In genomic region chr10:4267481-4267880, GRCm38 (mm10) we compare ENCODE assay signal across 8 mouse cellular contexts. TPM values are rescaled to one million over a fixed set of nuclear protein-coding genes. Genes with fewer than 3 reads are reported as not detected.
A peak's percentile ranks its signal among the peaks of the same experiment; 100 is the strongest.
DNase-seq lines count a peak whose midpoint lies in the region; ATAC-seq lines count a peak whose summit lies in the region.

No protein-coding gene starts in this region.

- peak overlapping the region; percentile 81 for H3K4me3 ChIP-seq in kidney, embryonic 16.5 days (ENCODE audit: low read length)
- peak overlapping the region; percentile 68 for H3K4me3 ChIP-seq in heart, embryonic 15.5 days
- H3K4me3 ChIP-seq in midbrain, embryonic 12.5 days, result peak overlapping the region; percentile 64

- H3K27ac ChIP-seq in kidney, embryonic 16.5 days (ENCODE audit: low read length), result no peak overlapping the region
- no peak overlapping the region for H3K27ac ChIP-seq in heart, embryonic 15.5 days
- no peak overlapping the region for H3K27ac ChIP-seq in midbrain, embryonic 12.5 days (replicated peaks)

- no peaks in the 10 kb centered on the region for H3K27me3 ChIP-seq in kidney, embryonic 16.5 days (ENCODE audit: insufficient read depth, low read length)
- H3K27me3 ChIP-seq in heart, embryonic 15.5 days, result no peaks in the 10 kb centered on the region
- H3K27me3 ChIP-seq in midbrain, embryonic 12.5 days, result peaks cover 9% of the 10 kb centered on the region

- H3K4me1 ChIP-seq in kidney, embryonic 16.5 days (ENCODE audit: insufficient read depth, low read length), result peaks cover 13% of the 10 kb centered on the region
- peaks cover 12% of the 10 kb centered on the region for H3K4me1 ChIP-seq in heart, embryonic 15.5 days (replicated peaks)
- H3K4me1 ChIP-seq in midbrain, embryonic 12.5 days, result peaks cover 15% of the 10 kb centered on the region

- no peak for DNase-seq in kidney, postnatal 25 days
- peak; percentile 40 to 54 for DNase-seq in cerebellum, adult 18-20 months
- no peak for DNase-seq in adrenal gland, adult 8-10 months
- DNase-seq in left cerebral cortex, adult 11 months (ENCODE audit: low spot score), result no peak
- DNase-seq in ovary, postnatal 10 days (ENCODE audit: low spot score), result no peak

- 71% methylated on average over 7 of the region's 7 CpGs for WGBS in kidney, embryonic 16.5 days
- WGBS in heart, embryonic 15.5 days, result 78% methylated on average over 7 of the region's 7 CpGs
- WGBS in midbrain, embryonic 12.5 days, result 82% methylated on average over 7 of the region's 7 CpGs

- no peaks in the 10 kb centered on the region for H3K36me3 ChIP-seq in kidney, embryonic 16.5 days (ENCODE audit: insufficient read depth, low read length)
- H3K36me3 ChIP-seq in heart, embryonic 15.5 days, result no peaks in the 10 kb centered on the region
- no peaks in the 10 kb centered on the region for H3K36me3 ChIP-seq in midbrain, embryonic 12.5 days

- ATAC-seq in kidney, embryonic 16.5 days (ENCODE audit: low FRiP score, low TSS enrichment), result no peak
- no peak for ATAC-seq in heart, embryonic 15.5 days (replicated peaks; ENCODE audit: insufficient number of reproducible peaks, insufficient read depth, low FRiP score, low read depth)
- ATAC-seq in midbrain, embryonic 12.5 days (ENCODE audit: low FRiP score, low read depth), result no peak

- H3K4me2 ChIP-seq in kidney, embryonic 16.5 days (replicated peaks; ENCODE audit: low read depth, low read length), result peak overlapping the region; percentile 95
- peak overlapping the region; percentile 97 for H3K4me2 ChIP-seq in heart, embryonic 15.5 days
- peak overlapping the region; percentile 90 for H3K4me2 ChIP-seq in midbrain, embryonic 12.5 days (replicated peaks)

- H3K9me3 ChIP-seq in kidney, embryonic 16.5 days (ENCODE audit: low read length), result no peaks in the 10 kb centered on the region
- H3K9me3 ChIP-seq in heart, embryonic 15.5 days (replicated peaks), result no peaks in the 10 kb centered on the region
- no peaks in the 10 kb centered on the region for H3K9me3 ChIP-seq in midbrain, embryonic 12.5 days

- H3K9ac ChIP-seq in kidney, embryonic 16.5 days (replicated peaks; ENCODE audit: low read length), result peak overlapping the region; percentile 82; the same call in 1 of the 2 replicates
- H3K9ac ChIP-seq in heart, embryonic 15.5 days, result no peak overlapping the region
- H3K9ac ChIP-seq in midbrain, embryonic 12.5 days (replicated peaks), result no peak overlapping the region

RNA-seq across cellular contexts. Expression of gene Akap12, which starts 1.3 kb away (rescaled TPM):
- polyA plus RNA-seq in kidney, embryonic 16.5 days (2015; fragmentation: Nextera tagmentation; extraction: Ambion mirVana), result 92.7 and 96.4 TPM in 2 replicates
- polyA plus RNA-seq in heart, embryonic 15.5 days (2015; fragmentation: Nextera tagmentation; extraction: Ambion mirVana), result 38.4 and 54.9 TPM in 2 replicates
- polyA plus RNA-seq in midbrain, embryonic 12.5 days (2016; fragmentation: Nextera tagmentation; extraction: Ambion mirVana), result 67.9 and 79.2 TPM in 2 replicates
- 10 to 100 TPM; 17.0 to 22.1 (median 19.2) TPM for total RNA-seq in adrenal gland, adult 8-10 months (2022)

Comparison
In these comparisons a context has a peak if more than half of its experiments do, and no peak if none do; other contexts are left out.
1. DNase-seq: peak in cerebellum, adult 18-20 months (2 of 2); none in kidney, postnatal 25 days (0 of 2), adrenal gland, adult 8-10 months (single experiment), left cerebral cortex, adult 11 months (single experiment) and ovary, postnatal 10 days (single experiment).
2. Peak in every context shown above with its lines, with median percentiles within 50 percentile points of each other: H3K4me2 ChIP-seq and H3K4me3 ChIP-seq.